Mouse (Mus musculus): ENCODE results near the gene Oxt. TPM values are rescaled to one million over a fixed set of nuclear protein-coding genes. Genes with fewer than 3 reads are reported as not detected.

Oxt gene
- polyA plus RNA-seq, 1 experiment from 2014 or later: 2.4 TPM

- Histone ChIP-seq H3K4me2 (ENCODE audit: low read length) (no peak overlapping the region), H3K4me3 (replicated peaks; ENCODE audit: low read length) (no peak overlapping the region), H3K9me3 (ENCODE audit: control insufficient read depth, low read length) (no peaks in the 10 kb centered on the region), H3K27me3 (replicated peaks; ENCODE audit: control insufficient read depth, insufficient read depth, low read length) (no peaks in the 10 kb centered on the region), H3K36me3 (ENCODE audit: control insufficient read depth, insufficient read depth) (peaks cover 15% of the 10 kb centered on the region), H3K27ac (ENCODE audit: low read length) (no peak overlapping the region), H3K9ac (replicated peaks; ENCODE audit: low read depth, low read length) (no peak overlapping the region), H3K4me1 (replicated peaks; ENCODE audit: control insufficient read depth, insufficient read depth, low read length) (no peaks in the 10 kb centered on the region)
- 85% methylated on average over 7 of the region's 7 CpGs for WGBS
- ATAC-seq: no peak
Observed at GRCm38 (mm10) chr2:130618972-130619371, 43.0 kb downstream of the Oxt start.

Small RNAs within 50 kb of the gene (microRNA-seq; reads per million reads assigned to microRNA genes)
- gene Gm23876: not detected

Other genes starting within 250 kb of the Oxt start
- 18.1 and 19.0 TPM in 2 replicates for gene Cpxm1, start 178.6 kb upstream of the Oxt start, polyA plus RNA-seq (2015; fragmentation: Nextera tagmentation; extraction: Ambion mirVana)
- gene Gm28372, start 170.9 kb upstream of the Oxt start, polyA plus RNA-seq (2015; fragmentation: Nextera tagmentation; extraction: Ambion mirVana): not detected in 2 replicates
- gene 1700020A23Rik, start 170.9 kb upstream of the Oxt start, polyA plus RNA-seq (2015; fragmentation: Nextera tagmentation; extraction: Ambion mirVana): 0.73 and 0.86 TPM in 2 replicates
- 0.27 TPM in 1 of 2 replicates, not detected in the other for gene Tmem239, start 169.7 kb upstream of the Oxt start, polyA plus RNA-seq (2015; fragmentation: Nextera tagmentation; extraction: Ambion mirVana)
- gene Vps16, start 151.8 kb upstream of the Oxt start, polyA plus RNA-seq (2015; fragmentation: Nextera tagmentation; extraction: Ambion mirVana): 134 and 138 TPM in 2 replicates
- gene Pced1a, start 151.5 kb upstream of the Oxt start, polyA plus RNA-seq (2015; fragmentation: Nextera tagmentation; extraction: Ambion mirVana): 17.3 and 17.8 TPM in 2 replicates
- gene Ptpra, start 125.9 kb upstream of the Oxt start, polyA plus RNA-seq (2015; fragmentation: Nextera tagmentation; extraction: Ambion mirVana): 152 and 160 TPM in 2 replicates
- 76.3 and 86.2 TPM in 2 replicates for gene Mrps26, start 12.4 kb upstream of the Oxt start, polyA plus RNA-seq (2015; fragmentation: Nextera tagmentation; extraction: Ambion mirVana)
- gene Avp, start 6.4 kb downstream of the Oxt start, polyA plus RNA-seq (2015; fragmentation: Nextera tagmentation; extraction: Ambion mirVana): 4.7 and 23.5 TPM in 2 replicates
- gene Fastkd5, start 53.9 kb downstream of the Oxt start, polyA plus RNA-seq (2015; fragmentation: Nextera tagmentation; extraction: Ambion mirVana): 12.5 and 17.2 TPM in 2 replicates
- 13.7 and 14.7 TPM in 2 replicates for gene Ubox5, start 53.9 kb downstream of the Oxt start, polyA plus RNA-seq (2015; fragmentation: Nextera tagmentation; extraction: Ambion mirVana)
- 8.4 and 11.3 TPM in 2 replicates for gene Lzts3, start 66.6 kb downstream of the Oxt start, polyA plus RNA-seq (2015; fragmentation: Nextera tagmentation; extraction: Ambion mirVana)
- 57.1 and 62.3 TPM in 2 replicates for gene Ddrgk1, start 88.5 kb downstream of the Oxt start, polyA plus RNA-seq (2015; fragmentation: Nextera tagmentation; extraction: Ambion mirVana)
- gene Itpa, start 91.4 kb downstream of the Oxt start, polyA plus RNA-seq (2015; fragmentation: Nextera tagmentation; extraction: Ambion mirVana): 117 and 124 TPM in 2 replicates
- 0.86 and 1.8 TPM in 2 replicates for gene Slc4a11, start 121.3 kb downstream of the Oxt start, polyA plus RNA-seq (2015; fragmentation: Nextera tagmentation; extraction: Ambion mirVana)